Mouse (Mus musculus): ENCODE measurements around the gene Ly6f. TPM values are rescaled to one million over a fixed set of nuclear protein-coding genes. Genes with fewer than 3 reads are reported as not detected.

Ly6f gene
- polyA plus RNA-seq (2015; fragmentation: Nextera tagmentation; extraction: Ambion mirVana), result not detected in 2 replicates

DNA sequence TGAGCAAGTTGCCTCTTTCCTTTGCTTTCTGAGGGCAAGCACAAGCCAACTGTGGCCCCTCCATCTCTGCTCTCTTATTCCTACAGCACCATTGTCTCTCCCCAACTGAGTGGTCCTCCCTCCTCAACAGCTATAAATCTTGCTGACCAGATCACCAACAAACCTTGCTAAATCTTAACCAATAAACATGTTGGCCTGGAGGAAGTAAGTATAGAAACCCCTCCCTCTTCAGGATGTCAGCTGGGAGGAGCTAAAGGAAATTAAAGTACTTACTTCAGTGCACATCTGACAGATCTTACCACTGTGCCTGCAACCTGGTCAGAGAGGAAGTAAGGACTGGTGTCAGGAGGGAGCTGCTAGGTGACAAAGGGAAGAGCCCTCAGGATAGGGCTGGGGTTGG lies at the start of gene Ly6f:
Ly6f (plus strand) TSS at position 301 of the 400 bp plus-strand sequence.
- Histone ChIP-seq H3K4me1 (ENCODE audit: control insufficient read depth, insufficient read depth, low read depth, low read length) (no peaks in the 10 kb centered on the region), H3K36me3 (ENCODE audit: control insufficient read depth, insufficient read depth, low read length) (no peaks in the 10 kb centered on the region), H3K4me2 (ENCODE audit: low read length) (no peak within 1 kb of the TSS), H3K27ac (ENCODE audit: low read depth, low read length) (no peak within 1 kb of the TSS), H3K4me3 (ENCODE audit: low read length) (no peak within 1 kb of the TSS), H3K9me3 (ENCODE audit: control insufficient read depth, low read length) (no peaks in the 10 kb centered on the region), H3K27me3 (replicated peaks; ENCODE audit: control insufficient read depth, insufficient read depth, low read length) (no peaks in the 10 kb centered on the region), H3K9ac (ENCODE audit: low read depth, low read length) (no peak within 1 kb of the TSS)
- no peak for ATAC-seq

DNA sequence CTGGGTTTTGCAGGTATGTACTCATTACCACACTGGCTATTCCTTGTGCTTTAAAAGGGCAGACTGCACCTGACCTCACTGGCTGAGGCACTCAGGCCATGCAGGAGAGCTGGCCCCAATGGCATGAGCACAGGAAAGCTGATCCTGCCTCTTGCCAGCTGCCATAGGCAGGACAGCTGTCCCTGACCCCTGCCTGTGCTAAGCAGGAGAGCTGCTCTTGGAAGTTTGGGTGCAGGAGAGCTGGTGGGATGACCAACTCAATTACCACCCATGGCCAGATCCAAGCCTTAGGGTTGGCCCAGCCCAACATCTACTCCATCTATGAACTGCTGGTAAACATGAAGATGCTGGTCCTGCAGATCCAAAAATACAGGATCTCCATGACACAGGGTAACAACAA lies 46.3 kb upstream of the Ly6f start:
- Histone ChIP-seq H3K4me3 (ENCODE audit: low read length) (no peak overlapping the region), H3K27ac (ENCODE audit: low read depth, low read length) (no peak overlapping the region), H3K9ac (ENCODE audit: low read depth, low read length) (no peak overlapping the region), H3K27me3 (replicated peaks; ENCODE audit: control insufficient read depth, insufficient read depth, low read length) (no peaks in the 10 kb centered on the region), H3K36me3 (ENCODE audit: control insufficient read depth, insufficient read depth, low read length) (no peaks in the 10 kb centered on the region), H3K4me1 (ENCODE audit: control insufficient read depth, insufficient read depth, low read depth, low read length) (no peaks in the 10 kb centered on the region), H3K9me3 (ENCODE audit: control insufficient read depth, low read length) (no peaks in the 10 kb centered on the region), H3K4me2 (ENCODE audit: low read length) (no peak overlapping the region)
- ATAC-seq, result no peak

- Histone ChIP-seq H3K27ac (ENCODE audit: low read depth, low read length) (no peak overlapping the region), H3K4me3 (ENCODE audit: low read length) (no peak overlapping the region), H3K27me3 (replicated peaks; ENCODE audit: control insufficient read depth, insufficient read depth, low read length) (no peaks in the 10 kb centered on the region), H3K9me3 (ENCODE audit: control insufficient read depth, low read length) (no peaks in the 10 kb centered on the region), H3K9ac (ENCODE audit: low read depth, low read length) (no peak overlapping the region), H3K4me1 (ENCODE audit: control insufficient read depth, insufficient read depth, low read depth, low read length) (no peaks in the 10 kb centered on the region), H3K36me3 (ENCODE audit: control insufficient read depth, insufficient read depth, low read length) (no peaks in the 10 kb centered on the region), H3K4me2 (ENCODE audit: low read length) (no peak overlapping the region)
- no peak for ATAC-seq
- WGBS, result 91% methylated on average over 3 of the region's 3 CpGs
Observed at GRCm38 (mm10) chr15:75237736-75238288, 30.4 kb upstream of the Ly6f start.

- Histone ChIP-seq H3K4me1 (ENCODE audit: control insufficient read depth, insufficient read depth, low read depth, low read length) (no peaks in the 10 kb centered on the region), H3K9ac (ENCODE audit: low read depth, low read length) (no peak overlapping the region), H3K36me3 (ENCODE audit: control insufficient read depth, insufficient read depth, low read length) (no peaks in the 10 kb centered on the region), H3K27me3 (replicated peaks; ENCODE audit: control insufficient read depth, insufficient read depth, low read length) (no peaks in the 10 kb centered on the region), H3K4me3 (ENCODE audit: low read length) (no peak overlapping the region), H3K4me2 (ENCODE audit: low read length) (no peak overlapping the region), H3K27ac (ENCODE audit: low read depth, low read length) (no peak overlapping the region), H3K9me3 (ENCODE audit: control insufficient read depth, low read length) (no peaks in the 10 kb centered on the region)
- ATAC-seq, result no peak
- WGBS, result 89% methylated on average over 2 of the region's 2 CpGs
Observed at GRCm38 (mm10) chr15:75240558-75240957, 27.7 kb upstream of the Ly6f start.

DNA sequence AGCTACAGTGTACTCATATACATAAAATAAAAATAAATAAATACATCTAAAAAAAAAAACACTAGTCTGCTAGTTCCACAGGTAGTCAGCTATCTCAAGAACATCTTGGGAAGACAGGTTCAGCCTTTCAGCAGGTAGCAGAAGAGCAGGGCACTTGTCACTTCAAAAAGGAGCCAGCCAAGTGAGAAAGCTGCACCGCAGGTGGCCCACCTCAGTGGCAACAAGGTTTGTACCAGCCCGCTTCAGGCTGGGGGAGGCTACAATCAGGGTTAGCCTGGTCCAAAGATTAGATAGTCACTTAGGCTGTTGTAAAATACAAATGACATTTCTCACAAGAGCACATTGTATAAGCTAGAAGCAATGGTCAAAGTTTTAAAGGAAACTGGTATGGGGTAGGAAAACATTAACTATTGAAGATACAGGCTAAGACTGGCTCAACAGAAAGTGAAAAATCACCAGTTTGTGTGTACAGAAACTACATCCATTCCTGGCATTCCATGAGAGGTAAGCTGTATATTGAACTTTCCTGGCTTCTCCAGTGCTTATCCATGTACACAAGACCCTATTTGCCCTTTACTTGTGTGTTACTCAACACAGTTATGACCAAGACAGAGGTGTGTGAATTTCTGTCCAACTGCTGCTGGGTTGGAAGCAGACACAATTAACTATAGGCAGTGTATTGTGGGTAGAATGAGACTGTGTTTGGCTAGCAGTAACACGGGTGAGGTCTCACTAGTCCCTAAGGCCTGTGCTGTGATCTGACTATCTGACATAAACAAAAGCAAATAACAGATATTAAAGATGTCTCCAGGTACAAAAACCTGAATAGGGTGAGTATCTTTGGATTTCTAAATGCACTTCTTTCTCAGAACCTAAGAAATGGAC lies 25.2 kb upstream of the Ly6f start:
- Histone ChIP-seq H3K4me1 (ENCODE audit: control insufficient read depth, insufficient read depth, low read depth, low read length) (no peaks in the 10 kb centered on the region), H3K27ac (ENCODE audit: low read depth, low read length) (no peak overlapping the region), H3K9ac (ENCODE audit: low read depth, low read length) (no peak overlapping the region), H3K4me3 (ENCODE audit: low read length) (no peak overlapping the region), H3K9me3 (ENCODE audit: control insufficient read depth, low read length) (no peaks in the 10 kb centered on the region), H3K4me2 (ENCODE audit: low read length) (no peak overlapping the region), H3K36me3 (ENCODE audit: control insufficient read depth, insufficient read depth, low read length) (no peaks in the 10 kb centered on the region), H3K27me3 (replicated peaks; ENCODE audit: control insufficient read depth, insufficient read depth, low read length) (no peaks in the 10 kb centered on the region)
- 72% methylated on average over 3 of the region's 3 CpGs for WGBS
- no peak for ATAC-seq

DNA sequence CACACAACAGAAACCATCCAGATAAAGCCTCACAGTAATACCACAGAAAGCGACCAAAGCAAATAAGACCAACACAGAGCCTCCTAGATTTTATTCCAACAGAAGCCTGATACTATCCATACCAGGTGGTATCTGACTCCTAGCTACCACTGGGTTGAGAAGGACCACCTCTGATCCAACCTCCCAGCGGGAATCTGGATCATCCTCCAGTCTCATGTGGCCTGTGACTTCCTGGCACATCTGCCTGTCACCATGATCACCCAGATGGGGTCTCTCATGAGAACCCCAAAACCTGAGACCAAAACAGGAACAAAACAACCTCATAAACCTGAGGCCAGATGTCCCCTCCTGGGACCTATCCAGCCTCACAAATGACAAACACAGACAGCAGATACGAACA lies 13.6 kb upstream of the Ly6f start:
- Histone ChIP-seq H3K27ac (ENCODE audit: low read depth, low read length) (no peak overlapping the region), H3K9me3 (ENCODE audit: control insufficient read depth, low read length) (no peaks in the 10 kb centered on the region), H3K36me3 (ENCODE audit: control insufficient read depth, insufficient read depth, low read length) (no peaks in the 10 kb centered on the region), H3K4me3 (ENCODE audit: low read length) (no peak overlapping the region), H3K4me1 (ENCODE audit: control insufficient read depth, insufficient read depth, low read depth, low read length) (no peaks in the 10 kb centered on the region), H3K4me2 (ENCODE audit: low read length) (no peak overlapping the region), H3K9ac (ENCODE audit: low read depth, low read length) (no peak overlapping the region), H3K27me3 (replicated peaks; ENCODE audit: control insufficient read depth, insufficient read depth, low read length) (no peaks in the 10 kb centered on the region)
- no peak for ATAC-seq
- WGBS, result 84% methylated on average over 3 of the region's 3 CpGs

DNA sequence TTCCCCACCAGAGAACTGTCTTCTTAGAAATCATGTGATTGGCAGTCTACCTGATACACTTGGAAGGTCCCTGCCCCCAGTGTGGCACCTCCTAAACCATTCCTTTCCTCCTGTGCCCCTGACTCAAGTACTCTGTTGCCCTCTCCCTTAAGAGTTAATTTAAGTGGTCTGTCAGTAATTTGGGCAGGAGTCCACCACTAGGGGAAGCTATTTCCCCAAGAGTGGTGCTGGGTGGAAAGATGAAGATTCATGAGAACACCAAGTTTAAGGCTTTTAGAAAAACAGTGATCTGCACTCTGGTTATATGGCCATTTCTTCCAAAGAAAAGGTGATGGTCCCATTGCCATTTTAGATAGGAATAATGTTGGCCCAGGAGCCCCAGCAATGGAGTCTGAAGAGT lies 2.4 kb upstream of the Ly6f start:
- Histone ChIP-seq H3K27ac (ENCODE audit: low read depth, low read length) (no peak overlapping the region), H3K27me3 (replicated peaks; ENCODE audit: control insufficient read depth, insufficient read depth, low read length) (no peaks in the 10 kb centered on the region), H3K4me1 (ENCODE audit: control insufficient read depth, insufficient read depth, low read depth, low read length) (no peaks in the 10 kb centered on the region), H3K4me3 (ENCODE audit: low read length) (no peak overlapping the region), H3K4me2 (ENCODE audit: low read length) (no peak overlapping the region), H3K9me3 (ENCODE audit: control insufficient read depth, low read length) (no peaks in the 10 kb centered on the region), H3K9ac (ENCODE audit: low read depth, low read length) (no peak overlapping the region), H3K36me3 (ENCODE audit: control insufficient read depth, insufficient read depth, low read length) (no peaks in the 10 kb centered on the region)
- ATAC-seq, result no peak

GRCm38 (mm10) chr15:75266626-75267025 lies 1.6 kb upstream of the Ly6f start:
- Histone ChIP-seq H3K4me1 (ENCODE audit: control insufficient read depth, insufficient read depth, low read depth, low read length) (no peaks in the 10 kb centered on the region), H3K9me3 (ENCODE audit: control insufficient read depth, low read length) (no peaks in the 10 kb centered on the region), H3K27ac (ENCODE audit: low read depth, low read length) (no peak overlapping the region)

DNA sequence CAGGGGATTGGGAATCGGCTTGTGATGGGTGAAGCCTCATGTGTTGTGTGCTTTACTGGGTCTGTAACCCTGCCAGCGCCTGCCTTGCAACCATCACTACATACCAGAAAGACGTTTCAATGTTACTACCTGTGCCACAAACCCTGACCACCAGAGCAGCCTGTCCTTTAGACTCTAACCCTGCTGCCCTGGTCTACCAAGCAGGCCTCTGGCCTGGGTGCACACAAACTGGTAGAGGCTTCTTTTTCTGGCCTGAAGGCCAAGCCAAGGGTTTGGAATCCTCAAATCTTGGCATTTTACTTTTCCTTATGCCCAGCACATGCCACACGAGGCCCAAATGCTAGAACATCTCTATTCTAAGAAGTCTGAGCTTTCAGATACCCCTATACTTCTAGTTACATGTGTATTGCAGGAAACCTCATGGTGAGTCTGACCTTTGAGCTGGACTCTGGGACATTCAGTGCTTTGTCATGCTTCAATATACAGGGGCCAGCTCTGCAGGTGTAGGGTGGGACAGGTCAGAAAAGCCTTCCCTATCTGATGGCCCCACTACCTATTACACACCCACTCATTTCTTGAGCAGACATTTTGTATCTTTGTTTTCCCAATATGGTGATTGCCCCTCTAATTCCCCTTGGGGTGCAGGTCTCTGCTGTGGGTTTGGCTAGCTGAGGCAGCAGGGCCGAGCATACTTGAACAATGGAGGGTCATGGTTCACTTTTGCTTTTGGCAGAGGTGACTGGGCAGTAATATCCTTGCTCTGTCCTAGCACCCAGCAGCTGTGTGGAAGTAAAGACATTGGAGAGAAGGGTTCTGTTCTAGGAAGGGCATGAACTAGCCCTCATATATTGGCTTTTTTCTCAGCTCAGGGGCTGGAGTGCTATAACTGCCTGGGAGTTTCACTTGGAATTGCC lies 952 bp downstream of the Ly6f start:
- H3K27ac ChIP-seq (ENCODE audit: low read depth, low read length), result no peak overlapping the region
- no peaks in the 10 kb centered on the region for H3K4me1 ChIP-seq (ENCODE audit: control insufficient read depth, insufficient read depth, low read depth, low read length)
- no peak overlapping the region for H3K9ac ChIP-seq (ENCODE audit: low read depth, low read length)
- H3K9me3 ChIP-seq (ENCODE audit: control insufficient read depth, low read length), result no peaks in the 10 kb centered on the region
- no peak overlapping the region for H3K4me3 ChIP-seq (ENCODE audit: low read length)
- ATAC-seq, result no peak
- no peak overlapping the region for H3K4me2 ChIP-seq (ENCODE audit: low read length)
- 81% methylated on average over 5 of the region's 5 CpGs for WGBS
- no peaks in the 10 kb centered on the region for H3K27me3 ChIP-seq (replicated peaks; ENCODE audit: control insufficient read depth, insufficient read depth, low read length)
- no peaks in the 10 kb centered on the region for H3K36me3 ChIP-seq (ENCODE audit: control insufficient read depth, insufficient read depth, low read length)

More at GRCm38 (mm10) chr15:75266626-75267025, 1.6 kb upstream of the Ly6f start:
- no peak for ATAC-seq
- Histone ChIP-seq H3K36me3 (ENCODE audit: control insufficient read depth, insufficient read depth, low read length) (no peaks in the 10 kb centered on the region), H3K4me2 (ENCODE audit: low read length) (no peak overlapping the region), H3K4me3 (ENCODE audit: low read length) (no peak overlapping the region), H3K9ac (ENCODE audit: low read depth, low read length) (no peak overlapping the region), H3K27me3 (replicated peaks; ENCODE audit: control insufficient read depth, insufficient read depth, low read length) (no peaks in the 10 kb centered on the region)
- WGBS, result 84% methylated on average over 1 of the region's 1 CpGs

Measured in hindbrain, embryonic 16.5 days (tissue).